Mouse (Mus musculus) naive thymus-derived CD4-positive, alpha-beta T cell, adult 2 months (primary cell): Measurements from ENCODE around the gene Gtpbp3.

Source experiments
- DNase-seq: peaks from one replicate; pipeline ENCODE4 v3.0.0-alpha.2; 2011; ENCODE audit warnings: low read depth

The Gtpbp3 gene

DNA sequence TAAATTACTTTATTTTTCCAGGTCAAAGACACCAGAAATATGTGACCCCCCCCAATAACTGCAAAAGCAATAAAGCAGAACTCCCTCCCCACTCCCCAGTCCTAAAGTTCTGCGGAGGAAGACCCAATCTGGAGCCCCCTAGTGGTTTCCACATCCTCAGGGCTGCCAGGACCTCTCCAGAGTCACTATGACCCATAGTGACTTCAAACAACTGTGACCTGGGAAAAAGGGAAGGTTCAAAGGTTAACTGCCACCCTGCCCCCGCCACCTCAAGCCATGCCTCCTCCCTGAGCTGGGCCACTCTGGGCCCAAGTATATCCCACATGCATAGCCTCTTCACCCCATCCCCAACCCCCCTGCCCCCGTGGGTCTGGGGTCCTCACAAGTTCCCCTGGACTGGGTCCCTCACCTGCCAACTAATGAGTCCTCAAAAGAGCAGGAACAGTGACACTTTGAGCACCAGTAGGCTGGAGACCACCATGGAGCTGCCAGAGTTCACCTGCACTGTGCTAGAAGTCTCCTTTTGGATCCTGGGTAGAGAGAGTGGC lies 46.4 kb downstream of the Gtpbp3 start:
- no peak for DNase-seq

DNA sequence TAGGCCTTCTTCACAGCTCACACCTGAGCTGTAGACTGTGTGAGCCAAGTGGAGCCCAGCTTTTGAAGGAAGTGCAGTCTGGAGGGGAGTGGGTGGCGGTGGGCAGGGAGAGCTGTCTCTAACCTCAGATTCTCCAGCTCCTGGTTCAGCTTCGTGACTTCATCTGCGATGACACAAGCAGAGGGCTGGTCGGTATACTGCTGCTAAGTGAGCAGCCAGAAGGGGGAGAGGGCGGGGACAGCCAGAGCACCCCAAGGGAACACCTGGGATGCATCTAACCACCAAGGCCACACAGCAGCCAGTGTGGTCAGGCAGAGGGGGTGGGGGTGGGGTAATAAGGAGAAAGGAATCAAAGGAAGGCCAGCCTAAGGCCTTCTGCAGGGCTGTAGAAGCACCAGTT lies 47.8 kb downstream of the Gtpbp3 start:
- no peak for DNase-seq

DNA sequence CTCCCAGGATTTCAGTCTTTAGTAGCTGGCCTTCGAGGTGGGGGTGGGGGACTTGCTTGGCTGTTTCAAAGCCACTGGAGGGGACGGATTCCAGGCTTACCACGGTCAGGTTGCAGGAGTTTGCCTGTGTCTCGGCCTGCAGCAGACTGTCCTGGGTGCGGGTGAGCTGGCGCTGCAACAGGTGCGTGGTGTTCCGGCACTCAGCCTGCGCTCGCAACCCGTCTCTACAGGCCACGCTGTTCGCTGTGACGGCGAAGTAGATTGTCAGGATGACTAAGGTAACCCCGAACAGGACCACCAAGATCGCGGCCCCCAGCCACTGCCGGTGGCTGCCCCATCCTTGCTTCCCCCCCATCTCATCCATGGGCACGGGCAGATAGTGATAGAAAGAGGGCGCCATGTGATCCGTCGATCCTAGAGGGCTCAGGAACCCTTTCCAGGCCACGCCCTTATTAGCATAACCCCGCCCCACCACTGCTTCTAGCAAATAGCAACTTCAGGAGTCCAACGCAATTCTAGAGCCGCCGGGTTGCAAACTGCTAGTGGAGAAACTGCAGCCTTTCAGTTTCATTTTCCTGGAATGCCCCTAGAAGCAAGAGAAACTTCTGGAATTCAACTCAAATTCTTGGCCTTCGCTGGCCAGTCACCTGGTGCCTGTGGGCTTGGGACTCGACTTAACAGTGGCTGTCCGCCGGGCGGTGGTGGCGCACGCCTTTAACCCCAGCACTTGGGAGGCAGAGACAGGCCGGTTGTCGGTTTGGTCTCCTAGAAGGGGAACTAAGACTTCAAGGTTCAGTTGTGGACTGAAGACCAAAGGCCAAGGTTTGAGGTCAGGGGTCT lies 49.3 kb downstream of the Gtpbp3 start, which contains the start of gene Bst2:
Bst2 (minus strand) TSS at position 429 of the 840 bp plus-strand sequence.
- peak; percentile 95 for DNase-seq

DNA sequence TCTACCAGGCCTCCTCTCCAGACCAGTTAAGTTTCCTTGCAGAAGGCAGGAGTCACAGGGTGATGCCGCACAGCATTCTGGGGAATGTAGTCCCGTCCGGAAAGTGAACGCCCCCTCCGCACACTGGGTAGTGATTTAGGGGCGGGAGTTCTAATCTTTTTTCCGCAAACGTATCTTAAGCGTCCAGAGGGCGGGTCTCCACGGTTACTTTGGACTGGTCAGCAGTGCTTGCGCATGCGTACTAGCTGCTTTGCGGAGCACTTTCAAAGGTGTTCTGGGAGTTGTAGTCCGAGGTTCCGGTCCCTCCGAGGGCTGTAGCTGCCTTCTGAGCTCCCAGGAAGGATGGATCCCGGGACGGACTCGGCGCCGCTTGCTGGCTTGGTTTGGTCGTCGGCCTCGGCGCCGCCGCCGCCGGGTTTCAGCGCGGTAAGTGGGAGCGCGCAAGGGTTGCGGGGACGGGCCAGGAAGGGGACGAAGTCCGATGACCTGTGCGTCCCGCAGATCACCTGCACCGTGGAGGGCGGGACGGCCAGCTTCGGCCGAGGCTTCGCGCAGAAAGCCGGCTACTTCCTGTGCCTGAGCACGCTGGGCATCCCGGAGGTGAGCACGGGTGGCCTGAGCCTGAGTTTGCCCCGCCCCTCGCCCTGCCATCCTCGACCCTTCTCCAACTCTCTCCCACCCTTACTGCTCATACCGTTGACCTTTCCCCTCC lies 54.9 kb downstream of the Gtpbp3 start, which contains the start of gene Mvb12a:
Mvb12a (plus strand) TSS at position 291 of the 712 bp plus-strand sequence.
- peak; percentile 96 for DNase-seq

DNA sequence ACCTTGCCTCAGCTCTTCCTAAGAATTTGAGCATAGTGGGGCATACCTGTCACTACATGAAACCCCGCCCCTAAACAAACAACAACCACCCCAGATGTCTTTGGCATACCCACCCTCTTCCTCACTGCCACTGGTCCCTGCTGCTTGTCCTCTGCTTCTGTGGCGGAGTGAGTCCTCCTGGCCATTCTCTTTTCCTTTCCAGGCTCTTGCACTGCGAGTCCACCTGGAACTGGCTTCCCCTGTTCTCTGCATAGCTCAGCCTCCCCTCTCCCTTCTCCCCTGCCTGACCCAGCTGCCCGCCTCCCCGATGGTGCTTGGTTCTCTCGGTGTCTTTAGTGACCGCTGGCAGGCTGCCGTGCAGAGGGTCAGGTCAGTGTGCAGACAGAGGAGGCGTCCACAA lies 55.9 kb downstream of the Gtpbp3 start:
- no peak for DNase-seq

DNA sequence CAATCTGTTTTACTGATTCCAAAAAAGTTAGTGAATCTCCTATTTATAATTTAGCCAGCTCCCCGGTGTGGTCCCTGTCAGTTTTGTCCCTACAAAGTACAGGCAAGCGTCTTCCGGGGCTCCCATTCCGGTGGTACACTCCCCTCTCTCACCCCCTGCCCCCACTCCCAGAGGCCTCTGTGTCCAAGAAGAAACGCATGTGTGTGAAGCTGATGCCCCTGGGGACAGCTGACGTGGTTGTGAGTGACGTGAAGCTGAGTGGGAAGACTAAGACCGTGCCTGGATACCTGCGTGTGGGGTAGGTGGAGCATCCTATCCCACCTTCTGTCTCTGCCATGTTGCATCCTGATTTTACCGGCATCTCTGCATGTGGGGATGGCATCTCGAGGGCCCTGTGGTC lies 57.1 kb downstream of the Gtpbp3 start:
- DNase-seq = no peak

DNA sequence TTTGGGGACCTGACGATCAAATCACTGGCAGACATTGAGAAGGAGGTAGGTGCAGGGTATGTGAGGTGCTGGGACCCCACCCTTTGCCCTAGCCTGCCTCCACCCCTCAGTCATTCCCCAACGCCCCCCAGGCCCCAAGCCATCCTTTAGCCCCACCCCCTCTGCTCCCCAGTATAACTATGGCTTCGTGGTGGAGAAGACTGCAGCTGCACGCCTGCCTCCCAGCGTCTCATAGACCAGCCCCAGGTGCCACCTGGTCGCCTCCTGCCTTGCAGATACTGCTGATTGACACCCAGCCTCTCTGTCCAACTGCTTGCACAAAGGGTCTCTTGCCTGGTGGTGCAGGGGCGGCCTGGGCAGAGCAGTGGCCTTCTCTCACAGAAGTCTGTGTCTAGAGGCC lies 59.7 kb downstream of the Gtpbp3 start:
- no peak for DNase-seq
